Mouse (Mus musculus) heart, postnatal 0 days (tissue): ENCODE results near the gene Olfr1386.
"Not testable (repeated sequence)": the region's sequence is repeated elsewhere in the genome, so short reads cannot be mapped to it uniquely, and the experiment has no call there.

Experiments
- CTCF ChIP-seq: IDR thresholded peaks from 2 replicates; pipeline ENCODE4 v1.5.1; 2016; ENCODE audit warnings: antibody characterized with exemption, control low read depth, low read depth
- EP300 ChIP-seq: IDR thresholded peaks from 2 replicates; pipeline ENCODE4 v1.6.1; 2016; ENCODE audit warnings: antibody characterized with exemption, low read depth

DNA sequence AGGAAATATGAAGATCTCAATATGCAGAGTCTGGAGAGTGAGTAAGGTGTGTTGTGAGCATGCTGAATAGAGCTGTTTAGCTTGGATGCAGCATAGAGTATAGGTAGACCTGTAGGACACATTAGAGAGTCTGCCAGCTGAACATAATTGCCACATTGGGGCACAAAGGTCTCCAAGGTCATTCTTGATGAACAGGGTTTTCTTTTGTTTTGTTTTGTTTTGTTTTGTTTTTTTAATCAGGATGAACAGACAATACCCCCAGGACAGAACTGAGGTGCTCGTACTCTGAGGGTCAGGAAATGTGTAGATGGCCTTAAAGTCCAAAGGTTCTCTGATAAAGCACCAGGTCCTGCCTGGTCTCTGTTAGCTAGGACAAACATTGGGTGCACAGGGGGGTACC is 23.9 kb downstream of the Olfr1386 start, which contains the start of gene Olfr1385:
- not testable (repeated sequence) for TF ChIP-seq EP300, CTCF
